Mouse (Mus musculus): ENCODE results near the gene Gm8126.
"Not testable (repeated sequence)": the region's sequence is repeated elsewhere in the genome, so short reads cannot be mapped to it uniquely, and the experiment has no call there.

Gene Gm8126

GRCm38 (mm10) chr14:43258349-43258748, at the start of gene Gm8126:
Gene Gm8126, plus strand, starts transcription at chr14:43258649.
- DNase-seq (ENCODE audit: low read depth) = not testable (repeated sequence)

GRCm38 (mm10) chr14:43235204-43235603, 23.2 kb upstream of the Gm8126 start, which contains the start of gene Gm8122:
Gene Gm8122, minus strand, starts transcription at chr14:43235304.
- DNase-seq (ENCODE audit: low read depth) = not testable (repeated sequence)

- not testable (repeated sequence) for DNase-seq (ENCODE audit: low read depth)
Measured at GRCm38 (mm10) chr14:43237769-43238168, 20.7 kb upstream of the Gm8126 start.

GRCm38 (mm10) chr14:43249611-43250170, 8.8 kb upstream of the Gm8126 start:
- not testable (repeated sequence) for DNase-seq (ENCODE audit: low read depth)

GRCm38 (mm10) chr14:43250549-43251253, 7.7 kb upstream of the Gm8126 start:
- DNase-seq (ENCODE audit: low read depth) = not testable (repeated sequence)

- not testable (repeated sequence) for DNase-seq (ENCODE audit: low read depth)
Measured at GRCm38 (mm10) chr14:43256511-43256910, 1.9 kb upstream of the Gm8126 start.

GRCm38 (mm10) chr14:43263421-43263820, 5.0 kb downstream of the Gm8126 start:
- DNase-seq (ENCODE audit: low read depth) = not testable (repeated sequence)

- not testable (repeated sequence) for DNase-seq (ENCODE audit: low read depth)
Measured at GRCm38 (mm10) chr14:43268521-43269084, 10.2 kb downstream of the Gm8126 start.

GRCm38 (mm10) chr14:43269211-43269610, 10.8 kb downstream of the Gm8126 start:
- not testable (repeated sequence) for DNase-seq (ENCODE audit: low read depth)

- DNase-seq (ENCODE audit: low read depth) = not testable (repeated sequence)
Measured at GRCm38 (mm10) chr14:43273161-43273560, 14.7 kb downstream of the Gm8126 start.

- not testable (repeated sequence) for DNase-seq (ENCODE audit: low read depth)
Measured at GRCm38 (mm10) chr14:43274986-43275511, 16.6 kb downstream of the Gm8126 start, which contains the start of gene Gm9732. Gene Gm9732, plus strand, starts transcription at chr14:43275036.

GRCm38 (mm10) chr14:43275752-43276151, 17.3 kb downstream of the Gm8126 start:
- not testable (repeated sequence) for DNase-seq (ENCODE audit: low read depth)

GRCm38 (mm10) chr14:43277468-43277867, 19.0 kb downstream of the Gm8126 start:
- DNase-seq (ENCODE audit: low read depth) = not testable (repeated sequence)

GRCm38 (mm10) chr14:43278146-43278545, 19.7 kb downstream of the Gm8126 start:
- not testable (repeated sequence) for DNase-seq (ENCODE audit: low read depth)

GRCm38 (mm10) chr14:43278681-43279080, 20.2 kb downstream of the Gm8126 start:
- not testable (repeated sequence) for DNase-seq (ENCODE audit: low read depth)

GRCm38 (mm10) chr14:43293503-43293902, 35.1 kb downstream of the Gm8126 start, which contains the start of gene Gm8127:
Gene Gm8127, minus strand, starts transcription at chr14:43293832.
- not testable (repeated sequence) for DNase-seq (ENCODE audit: low read depth)
